Mouse (Mus musculus) urinary bladder, postnatal 4 days (tissue): Measurements from ENCODE around the gene Olfr125.

ENCODE experiments used
- DNase-seq, 2 experiments: peaks; one replicate each; pipeline ENCODE4 v3.0.0; 2021 to 2022; ENCODE audit warnings: low spot score in 2 of 2

Gene Olfr125

DNA sequence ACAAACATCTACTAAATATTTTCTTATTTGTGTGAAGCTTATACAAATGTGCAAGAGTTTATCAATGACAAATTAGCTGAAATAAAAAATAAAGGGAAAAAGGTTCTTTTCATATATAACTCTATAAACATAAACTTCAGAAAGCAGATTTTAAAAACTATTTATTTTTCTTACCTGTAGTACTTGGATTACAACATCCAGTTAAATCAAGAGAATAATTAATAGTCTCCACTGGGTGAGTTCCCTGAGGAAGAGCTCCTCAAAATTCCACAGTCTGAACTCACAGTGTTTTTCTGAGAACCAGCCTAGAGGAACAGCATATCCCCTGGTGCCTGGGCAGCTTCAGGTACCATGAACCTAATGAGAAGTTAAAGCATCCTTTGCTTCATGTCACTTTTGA is at the start of gene Olfr125:
TSS of gene Olfr125 (plus strand) at position 301 of the 400 bp plus-strand sequence.
- DNase-seq = no peak

DNA sequence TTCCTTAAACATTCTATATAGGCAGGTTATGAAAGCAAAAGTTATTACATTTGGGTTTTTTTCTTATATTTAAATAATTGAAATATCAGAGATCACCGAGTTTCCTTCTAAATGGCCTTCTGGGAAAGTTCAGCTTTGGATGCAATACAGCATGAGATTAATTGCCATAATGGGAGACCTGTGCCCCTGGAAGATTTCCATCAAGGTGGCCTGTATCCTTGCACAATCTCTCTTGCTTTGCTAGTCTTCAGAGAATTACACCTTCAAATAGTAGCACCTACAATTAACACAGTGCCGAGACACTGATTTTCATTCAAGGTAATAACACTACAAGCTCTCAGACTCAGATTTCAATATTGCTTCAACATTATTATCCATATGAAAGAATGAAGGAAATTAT is 39.5 kb upstream of the Olfr125 start, which contains the start of gene Olfr123:
TSS of gene Olfr123 (plus strand) at position 301 of the 400 bp plus-strand sequence.
- DNase-seq = no peak

DNA sequence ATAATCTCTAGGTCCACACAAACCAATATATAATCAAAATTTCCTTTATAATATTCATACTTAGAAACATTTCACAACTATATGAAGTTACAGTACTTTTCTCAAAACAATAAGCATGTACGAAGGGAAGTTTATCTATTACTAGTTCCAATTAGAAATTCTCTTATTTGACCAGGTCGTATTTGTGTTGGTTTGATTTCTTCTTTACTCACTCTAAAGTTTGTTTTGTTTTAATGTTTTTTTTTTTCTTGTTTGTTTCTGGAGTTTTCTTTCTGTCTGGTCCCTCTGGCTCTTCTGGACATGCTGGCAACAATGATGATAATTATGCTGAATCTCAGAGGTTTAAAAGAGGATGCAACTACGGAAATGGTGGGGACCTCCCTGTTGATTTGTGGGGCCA is 33.2 kb upstream of the Olfr125 start, which contains the start of gene Olfr124:
TSS of gene Olfr124 (plus strand) at position 301 of the 400 bp plus-strand sequence.
- no peak for DNase-seq

DNA sequence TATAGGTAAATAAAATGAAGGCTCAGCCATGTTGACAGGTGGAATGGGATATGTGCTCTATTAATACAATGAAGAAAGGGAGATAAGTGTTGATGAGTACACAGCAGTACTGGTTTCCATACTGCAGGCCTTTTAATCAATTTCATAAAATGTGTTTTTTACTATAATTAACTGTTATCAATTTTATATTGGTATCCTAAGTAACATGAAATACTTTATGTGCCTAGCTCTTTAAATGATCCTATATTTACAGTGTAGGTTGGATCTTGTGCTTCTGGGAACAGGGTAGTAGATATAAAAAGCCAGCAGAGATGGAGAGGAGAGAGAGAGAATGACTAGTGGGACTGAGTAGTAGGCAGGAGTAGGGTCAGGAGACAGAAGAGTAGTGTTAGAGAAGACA is 14.4 kb downstream of the Olfr125 start, which contains the start of gene Olfr126:
TSS of gene Olfr126 (plus strand) at position 301 of the 400 bp plus-strand sequence.
- no peak for DNase-seq

DNA sequence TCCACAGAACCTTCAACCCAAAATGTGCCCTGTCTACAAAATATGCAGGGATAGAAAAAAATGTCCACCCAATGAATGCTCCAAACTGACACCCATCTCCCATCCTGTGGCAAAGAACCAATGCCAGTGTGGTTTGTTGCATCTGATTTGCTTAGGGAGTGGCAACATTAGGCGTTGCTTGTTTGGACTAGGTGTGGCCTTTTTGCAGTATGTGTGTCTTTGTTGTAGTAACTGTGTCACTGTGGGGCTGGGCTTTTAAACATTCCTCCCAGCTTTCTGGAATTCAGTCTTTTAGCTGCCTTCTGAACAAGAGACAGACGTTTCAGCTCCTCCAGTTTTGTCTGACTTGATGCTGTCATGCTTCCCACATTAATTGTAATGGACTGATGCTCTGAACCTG is 31.2 kb downstream of the Olfr125 start:
- DNase-seq = no peak

DNA sequence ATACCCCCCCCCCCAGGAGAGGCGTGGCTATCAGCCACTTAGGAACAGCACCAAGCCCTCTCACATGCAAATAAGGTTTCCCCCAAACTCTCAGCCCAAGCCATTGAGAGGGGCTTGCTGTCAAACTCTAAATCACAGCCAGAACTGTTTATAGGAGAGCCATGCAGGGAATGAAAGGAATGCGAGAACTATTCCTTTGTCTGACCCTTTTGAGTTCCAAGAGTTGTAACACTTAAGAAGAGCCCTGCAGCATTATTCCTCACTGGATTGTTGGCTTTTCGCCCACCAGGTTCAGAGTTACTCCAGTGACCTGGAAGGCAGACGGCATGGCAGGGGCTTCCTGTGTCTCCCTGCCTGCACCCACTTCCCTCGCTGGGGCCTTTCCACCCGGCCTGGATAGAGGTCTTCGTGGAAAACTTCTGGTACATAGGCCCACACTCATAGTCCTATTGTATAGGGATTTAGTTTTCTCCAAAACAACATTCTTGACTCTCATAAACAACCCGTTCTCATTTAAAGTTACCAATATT is 37.0 kb downstream of the Olfr125 start:
- no peak for DNase-seq

DNA sequence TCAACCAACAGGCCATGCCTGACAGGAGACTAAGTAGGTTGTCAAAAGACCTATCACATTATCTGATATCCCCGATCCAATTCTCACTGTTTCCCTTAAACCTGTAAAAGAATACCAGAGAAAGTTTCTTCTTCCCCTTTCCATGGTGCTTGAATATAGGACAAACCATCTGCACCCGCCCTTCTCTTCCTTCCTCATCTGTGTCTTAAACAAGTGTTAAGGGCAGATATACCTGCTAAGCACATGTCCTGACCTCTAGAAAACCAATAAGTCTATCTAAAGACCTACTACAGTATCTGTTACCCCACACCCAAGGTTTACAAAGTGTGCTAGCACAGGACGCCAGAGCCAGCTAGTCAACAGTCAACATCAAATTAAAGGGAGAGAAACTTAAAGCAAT is 41.1 kb downstream of the Olfr125 start:
- DNase-seq = no peak
